Mouse (Mus musculus): ENCODE measurements around the gene Vmn1r196. TPM values are rescaled to one million over a fixed set of nuclear protein-coding genes. Genes with fewer than 3 reads are reported as not detected.
"Not testable (repeated sequence)": the region's sequence is repeated elsewhere in the genome, so short reads cannot be mapped to it uniquely, and the experiment has no call there.

The Vmn1r196 gene
- not detected in 2 replicates for polyA plus RNA-seq (2015; fragmentation: Nextera tagmentation; extraction: Ambion mirVana)

- H3K36me3 ChIP-seq (ENCODE audit: control insufficient read depth, insufficient read depth, low read length), result no peaks in the 10 kb centered on the region
- 72% methylated on average over 2 of the region's 2 CpGs for WGBS
- no peak for ATAC-seq (ENCODE audit: low read depth)
Measured at GRCm38 (mm10) chr13:22289620-22290019, at the start of gene Vmn1r196. Gene Vmn1r196 (plus strand): TSS chr13:22289920.

GRCm38 (mm10) chr13:22243915-22244314 is 45.8 kb upstream of the Vmn1r196 start, which contains the start of gene Vmn1r194:
Gene Vmn1r194 (plus strand): TSS chr13:22244215.
- Histone ChIP-seq H3K27me3 (ENCODE audit: control insufficient read depth, insufficient read depth, low read depth, low read length) (no peaks in the 10 kb centered on the region), H3K4me1 (replicated peaks; ENCODE audit: control insufficient read depth, insufficient read depth, low read length) (no peaks in the 10 kb centered on the region), H3K27ac (ENCODE audit: low read length) (no peak within 1 kb of the TSS), H3K4me2 (ENCODE audit: low read depth, low read length) (no peak within 1 kb of the TSS), H3K9me3 (ENCODE audit: control insufficient read depth, low read length) (no peaks in the 10 kb centered on the region), H3K36me3 (ENCODE audit: control insufficient read depth, insufficient read depth, low read length) (no peaks in the 10 kb centered on the region), H3K9ac (ENCODE audit: low read length) (no peak within 1 kb of the TSS), H3K4me3 (ENCODE audit: low read length) (no peak within 1 kb of the TSS)
- 17% methylated on average over 1 of the region's 1 CpGs for WGBS
- no peak for ATAC-seq (ENCODE audit: low read depth)

More at GRCm38 (mm10) chr13:22289620-22290019, at the start of gene Vmn1r196:
- Histone ChIP-seq H3K27ac (ENCODE audit: low read length) (no peak within 1 kb of the TSS), H3K9ac (ENCODE audit: low read length) (no peak within 1 kb of the TSS), H3K4me3 (ENCODE audit: low read length) (no peak within 1 kb of the TSS), H3K4me2 (ENCODE audit: low read depth, low read length) (no peak within 1 kb of the TSS), H3K27me3 (ENCODE audit: control insufficient read depth, insufficient read depth, low read depth, low read length) (no peaks in the 10 kb centered on the region), H3K9me3 (ENCODE audit: control insufficient read depth, low read length) (no peaks in the 10 kb centered on the region), H3K4me1 (replicated peaks; ENCODE audit: control insufficient read depth, insufficient read depth, low read length) (no peaks in the 10 kb centered on the region)

- WGBS, result 93% methylated on average over 1 of the region's 1 CpGs
- H3K27ac ChIP-seq (ENCODE audit: low read length); H3K4me2 ChIP-seq (ENCODE audit: low read depth, low read length); H3K4me3 ChIP-seq (ENCODE audit: low read length); ATAC-seq (ENCODE audit: low read depth); H3K9me3 ChIP-seq (ENCODE audit: control insufficient read depth, low read length); H3K27me3 ChIP-seq (ENCODE audit: control insufficient read depth, insufficient read depth, low read depth, low read length); H3K36me3 ChIP-seq (ENCODE audit: control insufficient read depth, insufficient read depth, low read length); H3K9ac ChIP-seq (ENCODE audit: low read length); H3K4me1 ChIP-seq (replicated peaks; ENCODE audit: control insufficient read depth, insufficient read depth, low read length): not testable (repeated sequence)
Measured at GRCm38 (mm10) chr13:22270222-22270621, 19.5 kb upstream of the Vmn1r196 start, which contains the start of gene Vmn1r195. Gene Vmn1r195 (plus strand): TSS chr13:22270522.

- H3K9me3 ChIP-seq (ENCODE audit: control insufficient read depth, low read length), result no peaks in the 10 kb centered on the region
- no peak overlapping the region for H3K9ac ChIP-seq (ENCODE audit: low read length)
- WGBS, result 40% methylated on average over 2 of the region's 2 CpGs
- H3K4me2 ChIP-seq (ENCODE audit: low read depth, low read length), result no peak overlapping the region
- H3K4me3 ChIP-seq (ENCODE audit: low read length), result no peak overlapping the region
- H3K4me1 ChIP-seq (replicated peaks; ENCODE audit: control insufficient read depth, insufficient read depth, low read length), result no peaks in the 10 kb centered on the region
- H3K36me3 ChIP-seq (ENCODE audit: control insufficient read depth, insufficient read depth, low read length), result no peaks in the 10 kb centered on the region
- no peak for ATAC-seq (ENCODE audit: low read depth)
- no peak overlapping the region for H3K27ac ChIP-seq (ENCODE audit: low read length)
- H3K27me3 ChIP-seq (ENCODE audit: control insufficient read depth, insufficient read depth, low read depth, low read length), result no peaks in the 10 kb centered on the region
Measured at GRCm38 (mm10) chr13:22271721-22272120, 18.0 kb upstream of the Vmn1r196 start.

- ATAC-seq (ENCODE audit: low read depth), result 0 out of 2 replicates have a peak, but pooled peaks have one; percentile 47
- no peaks in the 10 kb centered on the region for H3K36me3 ChIP-seq (ENCODE audit: control insufficient read depth, insufficient read depth, low read length)
- no peak overlapping the region for H3K4me3 ChIP-seq (ENCODE audit: low read length)
- no peaks in the 10 kb centered on the region for H3K4me1 ChIP-seq (replicated peaks; ENCODE audit: control insufficient read depth, insufficient read depth, low read length)
- 35% methylated on average over 2 of the region's 2 CpGs for WGBS
- H3K27me3 ChIP-seq (ENCODE audit: control insufficient read depth, insufficient read depth, low read depth, low read length), result no peaks in the 10 kb centered on the region
- H3K27ac ChIP-seq (ENCODE audit: low read length), result no peak overlapping the region
- no peaks in the 10 kb centered on the region for H3K9me3 ChIP-seq (ENCODE audit: control insufficient read depth, low read length)
- no peak overlapping the region for H3K4me2 ChIP-seq (ENCODE audit: low read depth, low read length)
- no peak overlapping the region for H3K9ac ChIP-seq (ENCODE audit: low read length)
Measured at GRCm38 (mm10) chr13:22284578-22284977, 5.1 kb upstream of the Vmn1r196 start.

- 92% methylated on average over 5 of the region's 5 CpGs for WGBS
- not testable (repeated sequence) for ATAC-seq (ENCODE audit: low read depth); H3K4me2 ChIP-seq (ENCODE audit: low read depth, low read length); H3K27me3 ChIP-seq (ENCODE audit: control insufficient read depth, insufficient read depth, low read depth, low read length); H3K9me3 ChIP-seq (ENCODE audit: control insufficient read depth, low read length); H3K9ac ChIP-seq (ENCODE audit: low read length); H3K4me1 ChIP-seq (replicated peaks; ENCODE audit: control insufficient read depth, insufficient read depth, low read length); H3K27ac ChIP-seq (ENCODE audit: low read length); H3K4me3 ChIP-seq (ENCODE audit: low read length); H3K36me3 ChIP-seq (ENCODE audit: control insufficient read depth, insufficient read depth, low read length)
Measured at GRCm38 (mm10) chr13:22308075-22308474, 18.4 kb downstream of the Vmn1r196 start.

GRCm38 (mm10) chr13:22315361-22315760 is 25.6 kb downstream of the Vmn1r196 start:
- H3K4me1 ChIP-seq (replicated peaks; ENCODE audit: control insufficient read depth, insufficient read depth, low read length), result no peaks in the 10 kb centered on the region
- no peak overlapping the region for H3K9ac ChIP-seq (ENCODE audit: low read length)
- 59% methylated on average over 2 of the region's 2 CpGs for WGBS
- no peaks in the 10 kb centered on the region; the same call in 1 of the 2 replicates for H3K9me3 ChIP-seq (ENCODE audit: control insufficient read depth, low read length)
- no peaks in the 10 kb centered on the region for H3K36me3 ChIP-seq (ENCODE audit: control insufficient read depth, insufficient read depth, low read length)
- no peak overlapping the region for H3K4me2 ChIP-seq (ENCODE audit: low read depth, low read length)
- H3K27me3 ChIP-seq (ENCODE audit: control insufficient read depth, insufficient read depth, low read depth, low read length), result no peaks in the 10 kb centered on the region
- ATAC-seq (ENCODE audit: low read depth), result no peak
- no peak overlapping the region for H3K4me3 ChIP-seq (ENCODE audit: low read length)
- H3K27ac ChIP-seq (ENCODE audit: low read length), result no peak overlapping the region

- H3K9me3 ChIP-seq (ENCODE audit: control insufficient read depth, low read length), result no peaks in the 10 kb centered on the region; the same call in 1 of the 2 replicates
- no peak for ATAC-seq (ENCODE audit: low read depth)
- H3K36me3 ChIP-seq (ENCODE audit: control insufficient read depth, insufficient read depth, low read length), result no peaks in the 10 kb centered on the region
- H3K4me1 ChIP-seq (replicated peaks; ENCODE audit: control insufficient read depth, insufficient read depth, low read length), result no peaks in the 10 kb centered on the region
- no peak overlapping the region for H3K4me3 ChIP-seq (ENCODE audit: low read length)
- no peak overlapping the region for H3K4me2 ChIP-seq (ENCODE audit: low read depth, low read length)
- H3K27ac ChIP-seq (ENCODE audit: low read length), result no peak overlapping the region
- 81% methylated on average over 2 of the region's 2 CpGs for WGBS
- no peak overlapping the region for H3K9ac ChIP-seq (ENCODE audit: low read length)
- no peaks in the 10 kb centered on the region for H3K27me3 ChIP-seq (ENCODE audit: control insufficient read depth, insufficient read depth, low read depth, low read length)
Measured at GRCm38 (mm10) chr13:22317366-22317765, 27.6 kb downstream of the Vmn1r196 start.

- H3K27ac ChIP-seq (ENCODE audit: low read length), result no peak overlapping the region
- H3K4me3 ChIP-seq (ENCODE audit: low read length), result no peak overlapping the region
- no peaks in the 10 kb centered on the region for H3K36me3 ChIP-seq (ENCODE audit: control insufficient read depth, insufficient read depth, low read length)
- no peaks in the 10 kb centered on the region for H3K4me1 ChIP-seq (replicated peaks; ENCODE audit: control insufficient read depth, insufficient read depth, low read length)
- H3K9ac ChIP-seq (ENCODE audit: low read length), result no peak overlapping the region
- H3K4me2 ChIP-seq (ENCODE audit: low read depth, low read length), result no peak overlapping the region
- H3K9me3 ChIP-seq (ENCODE audit: control insufficient read depth, low read length), result no peaks in the 10 kb centered on the region
- no peak for ATAC-seq (ENCODE audit: low read depth)
- H3K27me3 ChIP-seq (ENCODE audit: control insufficient read depth, insufficient read depth, low read depth, low read length), result no peaks in the 10 kb centered on the region
Measured at GRCm38 (mm10) chr13:22320091-22320490, 30.4 kb downstream of the Vmn1r196 start.

- Histone ChIP-seq H3K9me3 (ENCODE audit: control insufficient read depth, low read length) (no peaks in the 10 kb centered on the region), H3K9ac (ENCODE audit: low read length) (no peak within 1 kb of the TSS), H3K27me3 (ENCODE audit: control insufficient read depth, insufficient read depth, low read depth, low read length) (no peaks in the 10 kb centered on the region), H3K4me1 (replicated peaks; ENCODE audit: control insufficient read depth, insufficient read depth, low read length) (no peaks in the 10 kb centered on the region), H3K4me3 (ENCODE audit: low read length) (no peak within 1 kb of the TSS), H3K36me3 (ENCODE audit: control insufficient read depth, insufficient read depth, low read length) (no peaks in the 10 kb centered on the region), H3K27ac (ENCODE audit: low read length) (no peak within 1 kb of the TSS), H3K4me2 (ENCODE audit: low read depth, low read length) (no peak within 1 kb of the TSS)
- ATAC-seq (ENCODE audit: low read depth), result no peak
Measured at GRCm38 (mm10) chr13:22324289-22324688, 34.6 kb downstream of the Vmn1r196 start, which contains the start of gene Vmn1r197. Gene Vmn1r197 (plus strand): TSS chr13:22324589.

Measured in lung, embryonic 16.5 days (tissue).